Mouse (Mus musculus) stomach, postnatal 0 days (tissue): ENCODE results near the gene Pygo2. TPM values are rescaled to one million over a fixed set of nuclear protein-coding genes. Genes with fewer than 3 reads are reported as not detected.

Source experiments
- ATAC-seq: fragments of 200-750 bp; cut with Nextera tagmentation; 2 replicates; pipeline ENCODE4 v1.8.0; 2017; ENCODE audit not compliant: low FRiP score, low TSS enrichment
- DNase-seq: peaks from one replicate; pipeline ENCODE4 v3.0.0-alpha.2; 2016; ENCODE audit warnings: low spot score
- H3K27ac ChIP-seq: fragments of 300-500 bp; sonication (generic); replicated peaks from 2 replicates; pipeline ENCODE4 v1.5.1; 2014; ENCODE audit warnings: mild to moderate bottlenecking, control low read depth
- H3K27me3 ChIP-seq: fragments of 300-500 bp; sonication (generic); 2 replicates; pipeline ENCODE4 v1.6.1; 2014; ENCODE audit warnings: low read length; ENCODE audit not compliant: control insufficient read depth, insufficient read depth
- H3K36me3 ChIP-seq: fragments of 300-500 bp; sonication (generic); 2 replicates; pipeline ENCODE4 v1.6.1; 2014; ENCODE audit warnings: low read length, mixed read lengths; ENCODE audit not compliant: control insufficient read depth, insufficient read depth
- H3K4me1 ChIP-seq: fragments of 300-500 bp; sonication (generic); replicated peaks from 2 replicates; pipeline ENCODE4 v1.6.1; 2014; ENCODE audit warnings: antibody characterized with exemption; ENCODE audit not compliant: control insufficient read depth, insufficient read depth
- H3K4me2 ChIP-seq: fragments of 300-500 bp; sonication (generic); replicated peaks from 2 replicates; pipeline ENCODE4 v1.6.1; 2014; ENCODE audit warnings: low read depth, mild to moderate bottlenecking, control low read depth, moderate library complexity
- H3K4me3 ChIP-seq: fragments of 300-500 bp; sonication (generic); 2 replicates; pipeline ENCODE4 v1.5.1; 2014; ENCODE audit warnings: low read depth, low read length, control low read depth
- H3K9ac ChIP-seq: fragments of 300-500 bp; sonication (generic); 2 replicates; pipeline ENCODE4 v1.6.1; 2014; ENCODE audit warnings: mild to moderate bottlenecking, low read length, control low read depth, mixed read lengths
- H3K9me3 ChIP-seq: fragments of 300-500 bp; sonication (generic); 2 replicates; pipeline ENCODE4 v1.6.1; 2016; ENCODE audit warnings: low read length; ENCODE audit not compliant: control insufficient read depth
- CTCF ChIP-seq: IDR thresholded peaks from 2 replicates; pipeline ENCODE4 v1.5.1; 2016; ENCODE audit warnings: antibody characterized with exemption, low read depth, mild to moderate bottlenecking, moderate library complexity
- EP300 ChIP-seq: optimal IDR thresholded peaks from 2 replicates; pipeline ENCODE3; 2016; ENCODE audit warnings: antibody characterized with exemption
- WGBS: fragments of 180-500 bp; shearing (Covaris S2); extraction: QIAGEN DNeasy Blood & Tissue Kit; methylation state at CpG from one replicate; pipeline ENCODE4 v1.1.7; 2014; 5-methylcytosine and 5-hydroxymethylcytosine counted together
- polyA plus RNA-seq: library from polyadenylated mRNA; unstranded; fragments of >200 nt; fragmentation: Nextera tagmentation; extraction: Ambion mirVana; gene quantifications from 2 replicates; pipeline ENCODE4 v1.2.1, GENCODE M21; 2015

The Pygo2 gene
- polyA plus RNA-seq, 1 experiment from 2014 or later = 18.0 TPM

- TF ChIP-seq EP300 (no peak), CTCF (peak; percentile 21; the same call in 1 of the 2 replicates)
- Histone ChIP-seq H3K27me3 (no peaks in the 10 kb centered on the region), H3K27ac (peak overlapping the region; percentile 84), H3K9me3 (no peaks in the 10 kb centered on the region), H3K9ac (peak overlapping the region; percentile 41; the same call in 1 of the 2 replicates), H3K4me3 (peak overlapping the region; percentile 18; the same call in 1 of the 2 replicates), H3K4me1 (peaks cover 11% of the 10 kb centered on the region), H3K4me2 (peak overlapping the region; percentile 50), H3K36me3 (no peaks in the 10 kb centered on the region)
- ATAC-seq (no peak), DNase-seq (peak; percentile 58)
- 47% methylated on average over 11 of the region's 11 CpGs for WGBS
Observed at GRCm38 (mm10) chr3:89387632-89388031, 42.4 kb upstream of the Pygo2 start.

- TF ChIP-seq EP300 (no peak), CTCF (no peak)
- Histone ChIP-seq H3K36me3 (no peaks in the 10 kb centered on the region), H3K9me3 (no peaks in the 10 kb centered on the region), H3K4me1 (peaks cover 11% of the 10 kb centered on the region), H3K27ac (peak overlapping the region; percentile 84), H3K4me2 (peak overlapping the region; percentile 50), H3K27me3 (no peaks in the 10 kb centered on the region), H3K4me3 (peak overlapping the region; percentile 18; the same call in 1 of the 2 replicates), H3K9ac (peak overlapping the region; percentile 41)
- WGBS = 49% methylated on average over 11 of the region's 11 CpGs
- DNase-seq (peak; percentile 60), ATAC-seq (0 out of 2 replicates have a peak, but pooled peaks have one; percentile 2)
Observed at GRCm38 (mm10) chr3:89388134-89388881, 41.7 kb upstream of the Pygo2 start.

- peak overlapping the region; percentile 94 for H3K27ac ChIP-seq
- no peak for TF ChIP-seq CTCF
- no peak for TF ChIP-seq EP300
- peak overlapping the region; percentile 99; the same call in 1 of the 2 replicates for H3K4me2 ChIP-seq
- no peaks in the 10 kb centered on the region for H3K27me3 ChIP-seq
- H3K4me1 ChIP-seq = peaks cover 11% of the 10 kb centered on the region
- H3K9me3 ChIP-seq = no peaks in the 10 kb centered on the region
- DNase-seq = no peak
- no peak overlapping the region for H3K4me3 ChIP-seq
- no peaks in the 10 kb centered on the region for H3K36me3 ChIP-seq
- H3K9ac ChIP-seq = no peak overlapping the region
- no peak for ATAC-seq
- WGBS = 47% methylated on average over 5 of the region's 6 CpGs
Observed at GRCm38 (mm10) chr3:89388901-89389740, 40.9 kb upstream of the Pygo2 start.

- H3K4me2 ChIP-seq = peak overlapping the region; percentile 99
- H3K9ac ChIP-seq = peak overlapping the region; percentile 82; the same call in 1 of the 2 replicates
- H3K4me3 ChIP-seq = peak overlapping the region; percentile 76
- no peak for TF ChIP-seq EP300
- no peak for TF ChIP-seq CTCF
- 19% methylated on average over 5 of the region's 5 CpGs for whole genome bisulfite sequencing
- DNase-seq = peak; percentile 50
- peak overlapping the region; percentile 94 for H3K27ac ChIP-seq
- ATAC-seq = no peak
- H3K9me3 ChIP-seq = no peaks in the 10 kb centered on the region
- H3K4me1 ChIP-seq = peaks cover 6% of the 10 kb centered on the region; the same call in 1 of the 2 replicates
- H3K27me3 ChIP-seq = no peaks in the 10 kb centered on the region
- no peaks in the 10 kb centered on the region for H3K36me3 ChIP-seq
Observed at GRCm38 (mm10) chr3:89390111-89390515, 39.9 kb upstream of the Pygo2 start.

GRCm38 (mm10) chr3:89390699-89391662 is 39.0 kb upstream of the Pygo2 start:
- ATAC-seq = no peak
- Histone ChIP-seq H3K36me3 (no peaks in the 10 kb centered on the region), H3K27me3 (no peaks in the 10 kb centered on the region), H3K9me3 (no peaks in the 10 kb centered on the region), H3K4me2 (peak overlapping the region; percentile 99), H3K4me1 (peaks cover 6% of the 10 kb centered on the region; the same call in 1 of the 2 replicates), H3K4me3 (peak overlapping the region; percentile 76), H3K9ac (peak overlapping the region; percentile 82), H3K27ac (peak overlapping the region; percentile 94)
- peak; percentile 79 for DNase-seq
- 15% methylated on average over 19 of the region's 19 CpGs for WGBS
- TF ChIP-seq CTCF (no peak), EP300 (no peak)
